Comparison of ENCODE assay signal across 9 mouse cellular contexts in genomic region chr5:125709160-125709559, GRCm38 (mm10).
DNase-seq lines count a peak whose midpoint lies in the region; ATAC-seq lines count a peak whose summit lies in the region.
"Had no signal": no experiment of that assay in that cellular context is flagged by ENCODE, and none has a peak within 500 bp of the region (broad histone marks: within the 10 kb centered on the region; RNA-seq: fewer than 3 reads in every experiment).

No protein-coding gene starts in this region.

- H3K27me3 ChIP-seq in liver, embryonic 11.5 days (replicated peaks; ENCODE audit: control insufficient read depth, insufficient read depth, low read length), result no peaks in the 10 kb centered on the region
- H3K27me3 ChIP-seq: megakaryocyte, embryonic 14.5 days had no signal

- ATAC-seq in liver, embryonic 11.5 days (replicated peaks; ENCODE audit: low FRiP score), result no peak
- no peak for ATAC-seq in erythroblast, adult 5-6 weeks (replicated peaks; ENCODE audit: low FRiP score, poor library complexity, severe bottlenecking)

- no peak overlapping the region for H3K4me3 ChIP-seq in liver, embryonic 11.5 days (ENCODE audit: low read depth, low read length)

- no peak overlapping the region for H3K4me2 ChIP-seq in liver, embryonic 11.5 days

- no peaks in the 10 kb centered on the region for H3K36me3 ChIP-seq in liver, embryonic 11.5 days (ENCODE audit: control insufficient read depth, insufficient read depth, low read length)

- H3K9ac ChIP-seq in liver, embryonic 11.5 days (ENCODE audit: low read depth, low read length), result no peak overlapping the region

- no peak overlapping the region for H3K27ac ChIP-seq in liver, embryonic 11.5 days (ENCODE audit: low read depth, low read length)

- DNase-seq in liver (peak; percentile 49), R1 (ENCODE audit: low read depth, low spot score) (peak; percentile 82)
- DNase-seq in liver, embryonic 11.5 days (ENCODE audit: low spot score), result no peak
- DNase-seq in cerebellum, adult 18-20 months, result peak; percentile 20 to 33
- peak; percentile 63 for DNase-seq in gastrocnemius, postnatal 10 days
- peak; percentile 71 to 79 for DNase-seq in left cerebral cortex, adult 18-20 months (ENCODE audit: low spot score in 2 of 2)
- peak; percentile 77 to 83 for DNase-seq in right cerebral cortex, adult 2 months (ENCODE audit: low spot score in 2 of 2)

- H3K9me3 ChIP-seq in liver, embryonic 11.5 days (ENCODE audit: control insufficient read depth, low read length), result peaks cover 6% of the 10 kb centered on the region; the same call in 1 of the 2 replicates

- no peaks in the 10 kb centered on the region for H3K4me1 ChIP-seq in liver, embryonic 11.5 days (replicated peaks; ENCODE audit: control insufficient read depth, insufficient read depth, low read length)
- H3K4me1 ChIP-seq: megakaryocyte, embryonic 14.5 days had no signal

- WGBS in liver, embryonic 11.5 days, result 1% methylated on average over 3 of the region's 3 CpGs
